Mouse (Mus musculus) spleen, adult 2 months (tissue): ENCODE results near the gene Mrtfb. TPM values are rescaled to one million over a fixed set of nuclear protein-coding genes. Genes with fewer than 3 reads are reported as not detected.
"Not testable (repeated sequence)": the region's sequence is repeated elsewhere in the genome, so short reads cannot be mapped to it uniquely, and the experiment has no call there.

Experiments used
- DNase-seq, 2 experiments: peaks; one replicate each; pipeline versions ENCODE4 v3.0.0 to v3.0.0-alpha.2; 2012 to 2021; ENCODE audit warnings: low spot score in 2 of 2, low read depth in 1 of 2
- H3K27ac ChIP-seq: fragments of 200-500 bp; 2 replicates; pipeline ENCODE4 v1.5.1; 2012; ENCODE audit warnings: low read length, inconsistent platforms; ENCODE audit not compliant: insufficient read depth
- H3K27me3 ChIP-seq: fragments of 200-500 bp; 2 replicates; pipeline ENCODE4 v1.6.1; 2012; ENCODE audit warnings: mild to moderate bottlenecking, moderate library complexity, low read length, inconsistent platforms; ENCODE audit not compliant: control insufficient read depth, insufficient read depth
- H3K36me3 ChIP-seq: fragments of 200-500 bp; 2 replicates; pipeline ENCODE4 v1.6.1; 2012; ENCODE audit warnings: mild to moderate bottlenecking, low read length, inconsistent platforms; ENCODE audit not compliant: control insufficient read depth, insufficient read depth
- H3K4me1 ChIP-seq: fragments of 200-500 bp; 2 replicates; pipeline ENCODE4 v1.6.1; 2011; ENCODE audit warnings: inconsistent platforms; ENCODE audit not compliant: control insufficient read depth, insufficient read depth, insufficient read length
- H3K4me3 ChIP-seq: fragments of 200-500 bp; 2 replicates; pipeline ENCODE4 v1.5.1; 2011; ENCODE audit warnings: mild to moderate bottlenecking, inconsistent platforms; ENCODE audit not compliant: insufficient read depth, insufficient read length; ENCODE audit errors: extremely low read depth
- CTCF ChIP-seq: fragments of 200-500 bp; IDR thresholded peaks from 2 replicates; pipeline ENCODE4 v1.5.1; 2011; ENCODE audit warnings: mild to moderate bottlenecking, inconsistent platforms; ENCODE audit not compliant: insufficient read depth, insufficient read length, insufficient replicate concordance; ENCODE audit errors: extremely low read depth
- POLR2A ChIP-seq: fragments of 200-500 bp; IDR thresholded peaks from 2 replicates; pipeline ENCODE4 v1.6.1; 2011; ENCODE audit warnings: low read depth, low read length, inconsistent platforms
- WGBS: fragments of 180-500 bp; shearing (Covaris S2); methylation state at CpG from one replicate; pipeline ENCODE4 v1.1.7; 2018; 5-methylcytosine and 5-hydroxymethylcytosine counted together
- polyA plus RNA-seq: library from polyadenylated mRNA; depleted of rRNA; stranded (reverse); fragments of >200 nt; gene quantifications from 2 replicates; pipeline ENCODE4 v1.2.3, GENCODE M21; 2012

Gene Mrtfb
- polyA plus RNA-seq, 1 experiment, result 4.5 TPM

DNA sequence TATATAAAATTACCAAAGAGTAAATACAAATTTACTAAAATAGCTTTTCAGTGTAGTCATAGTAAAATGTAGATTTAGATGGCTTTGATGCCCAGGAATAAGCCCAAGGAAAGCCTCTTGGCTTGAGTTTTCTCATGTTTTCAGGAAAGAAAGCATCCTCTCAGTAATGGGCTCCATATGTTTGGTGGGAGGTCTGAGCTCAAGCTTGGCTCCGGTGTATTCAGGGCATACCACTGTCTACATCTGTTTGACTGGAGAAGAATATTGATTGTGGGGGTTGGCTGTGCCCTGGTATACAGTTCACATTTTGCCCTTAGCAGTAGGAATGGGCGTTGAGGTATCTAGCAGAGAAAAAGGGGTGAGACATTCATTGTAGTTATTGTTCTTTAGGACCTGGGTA lies 13.1 kb downstream of the Mrtfb start:
- WGBS, result 94% methylated on average over 2 of the region's 2 CpGs
- no peak for TF ChIP-seq POLR2A
- no peak for TF ChIP-seq CTCF
- Histone ChIP-seq H3K27me3 (no peaks in the 10 kb centered on the region), H3K4me1 (no peaks in the 10 kb centered on the region), H3K36me3 (peaks cover 3% of the 10 kb centered on the region; the same call in 1 of the 2 replicates), H3K27ac (no peak overlapping the region), H3K4me3 (no peak overlapping the region)
- DNase-seq, result no peak

DNA sequence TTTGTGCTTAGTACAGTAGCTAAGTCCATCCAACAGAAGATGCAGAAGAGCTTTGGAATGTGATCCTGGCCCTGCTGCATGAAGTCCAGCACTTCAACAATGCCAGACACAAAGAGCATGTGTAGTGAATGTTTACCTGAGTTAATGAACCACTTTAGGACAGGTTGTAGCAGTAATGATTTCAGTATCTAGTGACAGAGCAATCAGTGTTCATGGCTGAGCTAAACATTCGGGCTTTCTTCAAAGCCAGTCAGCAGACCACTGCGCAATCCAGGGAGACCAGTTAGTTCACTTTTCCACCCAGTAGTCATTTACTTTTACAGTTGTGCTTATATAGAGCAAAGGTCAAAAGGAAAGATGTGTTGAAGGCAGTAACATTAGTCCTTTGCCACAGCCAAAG lies 20.0 kb downstream of the Mrtfb start:
- Histone ChIP-seq H3K27ac (no peak overlapping the region), H3K27me3 (no peaks in the 10 kb centered on the region), H3K36me3 (no peaks in the 10 kb centered on the region), H3K4me1 (no peaks in the 10 kb centered on the region), H3K4me3 (no peak overlapping the region)
- TF ChIP-seq CTCF (no peak), POLR2A (no peak)
- DNase-seq, result no peak
- 88% methylated on average over 2 of the region's 2 CpGs for WGBS

DNA sequence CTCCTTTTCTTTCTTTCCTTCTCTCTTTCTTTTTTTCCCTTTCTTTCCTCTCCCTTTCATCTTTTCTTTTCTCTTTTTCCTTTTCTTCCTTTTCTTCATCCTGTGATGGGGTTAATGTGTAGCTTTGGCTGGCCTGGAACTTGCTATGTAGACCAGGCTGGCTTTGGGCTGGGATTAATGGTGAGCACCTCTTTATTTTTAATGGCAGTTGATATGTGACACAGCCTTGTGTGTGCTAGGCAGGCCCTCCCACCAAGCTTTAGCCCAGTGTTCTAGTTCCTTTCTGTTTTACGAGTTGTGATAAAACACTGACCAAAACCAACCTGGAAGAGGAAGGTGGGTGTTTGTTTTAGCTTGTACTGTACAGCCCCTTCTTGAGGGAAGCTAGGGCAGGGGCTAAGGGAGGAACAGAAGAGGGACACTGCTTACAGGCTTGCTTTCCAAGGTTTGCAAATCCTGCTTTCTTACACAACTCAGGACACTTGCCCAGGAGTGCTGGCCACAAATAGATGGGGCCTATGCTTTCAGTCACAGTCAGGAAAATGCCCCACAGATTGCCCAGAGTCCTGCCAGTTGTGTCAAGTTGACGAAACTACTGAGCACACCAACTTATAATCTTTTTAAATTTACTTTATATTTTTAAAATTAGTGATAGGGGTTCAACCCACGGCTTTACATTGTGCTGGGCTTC lies 20.6 kb downstream of the Mrtfb start:
- Histone ChIP-seq H3K4me1 (no peaks in the 10 kb centered on the region), H3K27ac (no peak overlapping the region), H3K36me3 (no peaks in the 10 kb centered on the region), H3K27me3 (no peaks in the 10 kb centered on the region), H3K4me3 (no peak overlapping the region)
- 75% methylated on average over 3 of the region's 3 CpGs for WGBS
- no peak for TF ChIP-seq CTCF
- no peak for TF ChIP-seq POLR2A
- no peak for DNase-seq

DNA sequence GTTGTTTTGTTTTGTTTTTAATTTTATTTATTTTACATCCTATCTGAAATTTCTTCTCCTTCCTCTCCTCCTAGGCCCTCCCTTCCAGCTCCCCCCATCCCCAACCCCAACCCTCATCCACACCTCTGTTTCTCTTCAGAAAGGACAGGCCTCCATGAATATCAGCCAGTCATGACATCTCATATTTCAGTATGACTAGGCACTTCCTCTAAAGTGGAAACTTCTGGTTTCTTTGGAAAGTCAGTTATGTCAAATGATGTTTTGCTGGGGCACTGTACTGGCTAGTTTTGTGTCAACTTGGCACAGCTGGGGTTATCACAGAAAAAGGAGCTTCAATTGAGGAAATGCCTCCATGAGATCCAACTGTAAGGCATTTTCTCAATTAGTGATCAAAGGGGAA lies 30.1 kb downstream of the Mrtfb start:
- H3K4me1 ChIP-seq, H3K36me3 ChIP-seq, H3K27me3 ChIP-seq, DNase-seq, H3K27ac ChIP-seq, H3K4me3 ChIP-seq: not testable (repeated sequence)

DNA sequence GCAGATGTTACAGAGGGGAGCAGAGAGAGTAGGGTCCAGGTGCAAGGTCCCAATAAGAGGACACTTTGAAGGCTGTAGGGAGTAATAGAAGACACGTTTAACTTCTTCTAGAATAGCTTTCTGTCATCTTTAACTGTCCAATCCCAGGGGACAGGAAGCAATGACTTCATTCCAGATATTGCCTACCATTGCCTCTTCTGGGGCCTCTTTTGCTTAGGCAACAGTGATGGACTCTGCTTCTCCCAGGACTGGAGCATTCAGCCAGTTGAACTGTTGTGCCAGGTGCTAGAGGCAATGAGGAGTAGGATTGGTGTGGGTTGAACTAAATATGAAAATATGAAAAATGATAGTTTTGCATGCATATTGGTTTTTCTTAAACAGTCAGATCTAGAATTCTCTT lies 41.6 kb downstream of the Mrtfb start:
- TF ChIP-seq POLR2A, result no peak
- no peak for TF ChIP-seq CTCF
- H3K27me3 ChIP-seq, result no peaks in the 10 kb centered on the region
- no peaks in the 10 kb centered on the region for H3K36me3 ChIP-seq
- no peaks in the 10 kb centered on the region; the same call in 1 of the 2 replicates for H3K4me1 ChIP-seq
- H3K4me3 ChIP-seq, result no peak overlapping the region
- DNase-seq, result no peak
- H3K27ac ChIP-seq, result no peak overlapping the region
- WGBS, result 28% methylated on average over 1 of the region's 1 CpGs

DNA sequence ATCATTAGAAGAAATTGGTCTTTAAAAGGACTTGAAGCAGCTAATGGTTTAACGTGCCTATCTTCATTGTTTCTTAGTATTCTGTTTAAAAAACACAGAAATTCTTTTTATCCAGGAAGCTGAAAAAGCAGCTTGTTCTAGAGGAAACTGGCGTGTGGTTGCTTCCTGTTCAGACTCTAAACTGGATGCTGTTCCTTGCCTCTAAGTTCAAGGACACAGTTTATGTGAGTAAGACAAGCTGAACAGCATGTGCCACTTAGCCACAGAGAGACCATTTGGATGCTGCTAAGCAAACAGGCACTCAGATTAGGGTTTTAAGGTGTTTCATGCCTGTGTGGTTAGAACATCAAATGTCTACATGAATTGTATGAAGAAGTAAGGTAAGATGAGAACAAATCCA lies 42.7 kb downstream of the Mrtfb start:
- Histone ChIP-seq H3K4me1 (no peaks in the 10 kb centered on the region; the same call in 1 of the 2 replicates), H3K27ac (no peak overlapping the region), H3K4me3 (no peak overlapping the region), H3K27me3 (no peaks in the 10 kb centered on the region), H3K36me3 (no peaks in the 10 kb centered on the region)
- TF ChIP-seq CTCF, result no peak
- no peak for TF ChIP-seq POLR2A
- DNase-seq, result no peak
- 29% methylated on average over 2 of the region's 2 CpGs for WGBS

DNA sequence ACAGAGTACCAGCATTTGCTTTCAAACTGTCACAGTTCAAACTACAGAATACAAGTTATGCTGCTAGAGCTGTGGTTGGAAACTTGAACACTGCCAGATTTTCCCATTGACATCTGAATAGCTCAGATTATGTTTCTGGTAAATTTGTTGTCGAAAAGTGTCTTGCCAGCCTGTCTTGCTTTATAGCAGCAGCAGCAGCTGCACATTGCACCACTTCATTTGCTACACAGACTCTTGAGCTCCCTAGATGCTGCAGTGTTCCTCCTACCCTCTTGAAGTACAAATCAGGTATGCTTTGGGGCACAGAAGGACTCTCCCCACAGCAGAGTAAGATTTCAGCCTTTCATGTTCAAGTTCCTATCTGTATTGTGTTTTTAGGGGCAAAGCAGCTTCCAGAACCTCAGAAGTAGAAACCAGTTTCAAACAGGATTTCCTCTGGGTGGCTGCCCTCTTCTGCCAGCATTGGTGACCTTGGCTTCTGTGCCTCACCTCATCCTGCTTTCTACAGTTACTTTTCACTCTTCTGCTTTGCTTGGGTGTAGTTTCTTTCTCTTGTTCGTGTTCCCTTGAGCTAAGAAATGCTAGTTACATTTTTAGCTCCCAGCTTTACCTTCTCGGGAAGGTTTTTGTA lies 49.9 kb downstream of the Mrtfb start:
- TF ChIP-seq POLR2A (no peak), CTCF (no peak)
- H3K27ac ChIP-seq, result no peak overlapping the region; the same call in 1 of the 2 replicates
- 26% methylated on average over 3 of the region's 3 CpGs for WGBS

More for the DNA sequence above, 49.9 kb downstream of the Mrtfb start:
- H3K27me3 ChIP-seq, result no peaks in the 10 kb centered on the region
- no peaks in the 10 kb centered on the region for H3K36me3 ChIP-seq
- H3K4me3 ChIP-seq, result no peak overlapping the region
- DNase-seq, result no peak
- peaks cover 3% of the 10 kb centered on the region; the same call in 1 of the 2 replicates for H3K4me1 ChIP-seq
